ENCODE assay signal across 8 mouse cellular contexts in genomic region chrX:36983654-36984311, GRCm38 (mm10). TPM values are rescaled to one million over a fixed set of nuclear protein-coding genes. Genes with fewer than 3 reads are reported as not detected.
A peak's percentile ranks its signal among the peaks of the same experiment; 100 is the strongest.
DNase-seq lines count a peak whose midpoint lies in the region; ATAC-seq and TF ChIP-seq lines count a peak whose summit lies in the region.

No protein-coding gene starts in this region.

- no peaks in the 10 kb centered on the region for H3K9me3 ChIP-seq in kidney, postnatal 0 days (replicated peaks; ENCODE audit: low read length)
- no peaks in the 10 kb centered on the region for H3K9me3 ChIP-seq in hindbrain, embryonic 13.5 days

- DNase-seq in kidney, postnatal 0 days (ENCODE audit: low spot score) = peak; percentile 7
- no peak for DNase-seq in kidney, adult 9 months
- DNase-seq in right cerebral cortex, adult 18-20 months = peak; percentile 58
- no peak for DNase-seq in adrenal gland, postnatal 25 days
- no peak for DNase-seq in kidney, postnatal 4 days
- no peak for DNase-seq in urinary bladder, postnatal 4 days (ENCODE audit: low spot score in 2 of 2)

- no peaks in the 10 kb centered on the region for H3K27me3 ChIP-seq in kidney, postnatal 0 days (ENCODE audit: insufficient read depth, low read length)
- no peaks in the 10 kb centered on the region for H3K27me3 ChIP-seq in hindbrain, embryonic 13.5 days

- no peak overlapping the region for H3K27ac ChIP-seq in kidney, postnatal 0 days
- peak overlapping the region; percentile 40 for H3K27ac ChIP-seq in hindbrain, embryonic 13.5 days

- H3K36me3 ChIP-seq in kidney, postnatal 0 days (ENCODE audit: insufficient read depth, low read length) = no peaks in the 10 kb centered on the region
- no peaks in the 10 kb centered on the region for H3K36me3 ChIP-seq in hindbrain, embryonic 13.5 days

- H3K9ac ChIP-seq in kidney, postnatal 0 days (ENCODE audit: low read depth, low read length) = no peak overlapping the region
- no peak overlapping the region for H3K9ac ChIP-seq in hindbrain, embryonic 13.5 days

- ATAC-seq in kidney, postnatal 0 days (replicated peaks; ENCODE audit: low FRiP score, low read depth) = no peak
- ATAC-seq in common myeloid progenitor, adult 5-6 weeks (replicated peaks; ENCODE audit: low read depth, poor library complexity, severe bottlenecking) = peak; percentile 42
- ATAC-seq in hindbrain, embryonic 13.5 days (ENCODE audit: low FRiP score) = no peak

- H3K4me2 ChIP-seq in kidney, postnatal 0 days (ENCODE audit: low read length) = no peak overlapping the region
- no peak overlapping the region for H3K4me2 ChIP-seq in hindbrain, embryonic 13.5 days

- no peak for TF ChIP-seq CTCF in kidney, postnatal 0 days (IDR thresholded peaks at IDR 0.05; ENCODE audit: low read depth)

- WGBS in kidney, postnatal 0 days = 52% methylated on average over 11 of the region's 11 CpGs
- WGBS in hindbrain, embryonic 13.5 days = 43% methylated on average over 11 of the region's 11 CpGs

- no peak overlapping the region for H3K4me3 ChIP-seq in kidney, postnatal 0 days (replicated peaks; ENCODE audit: low read depth, low read length)
- H3K4me3 ChIP-seq in hindbrain, embryonic 13.5 days = no peak overlapping the region

- H3K4me1 ChIP-seq in kidney, postnatal 0 days (replicated peaks; ENCODE audit: insufficient read depth, low read length) = no peaks in the 10 kb centered on the region
- peaks cover 45% of the 10 kb centered on the region for H3K4me1 ChIP-seq in hindbrain, embryonic 13.5 days (replicated peaks)

RNA-seq across cellular contexts. Expression of gene Sept6, which starts 7.8 kb away (rescaled TPM):
- 12.3 and 13.1 TPM in 2 replicates for polyA plus RNA-seq in kidney, postnatal 0 days (2015; fragmentation: Nextera tagmentation; extraction: Ambion mirVana)
- total RNA-seq in common myeloid progenitor, adult 5-6 weeks (2017) = 66.4 and 77.8 TPM in 2 replicates
- polyA plus RNA-seq in hindbrain, embryonic 13.5 days (2015; fragmentation: Nextera tagmentation; extraction: Ambion mirVana) = 76.5 TPM in 2 replicates
- total RNA-seq in adrenal gland, postnatal 25 days (2021) = 15.7 and 23.0 TPM in 2 replicates

Comparison
In these comparisons a context has a peak if more than half of its experiments do, and no peak if none do; other contexts are left out.
1. DNase-seq: peak in kidney, postnatal 0 days (single experiment) and right cerebral cortex, adult 18-20 months (single experiment); none in kidney, adult 9 months (single experiment), adrenal gland, postnatal 25 days (single experiment), kidney, postnatal 4 days (0 of 2) and urinary bladder, postnatal 4 days (0 of 2).